In genomic region chr7:130147230-130147629, GRCm38 (mm10) we compare ENCODE assay signal across 12 mouse cellular contexts.
"Had no signal": no experiment of that assay in that cellular context is flagged by ENCODE, and none has a peak within 500 bp of the region (broad histone marks: within the 10 kb centered on the region; RNA-seq: fewer than 3 reads in every experiment).

No protein-coding gene starts in this region.

- H3K4me1 ChIP-seq: liver, embryonic 13.5 days had no signal

- H3K4me2 ChIP-seq: liver, embryonic 13.5 days; midbrain, embryonic 11.5 days had no signal

- H3K27ac ChIP-seq: kidney, postnatal 0 days; layer of hippocampus, adult 2 months; left cerebral cortex, adult 2 months; liver, embryonic 13.5 days had no signal

- H3K4me3 ChIP-seq: layer of hippocampus, adult 2 months; left cerebral cortex, adult 2 months; liver, embryonic 13.5 days had no signal

- H3K27me3 ChIP-seq: liver, embryonic 13.5 days had no signal

- H3K9me3 ChIP-seq: liver, embryonic 13.5 days had no signal

- H3K36me3 ChIP-seq: liver, embryonic 13.5 days had no signal

- DNase-seq: kidney, postnatal 25 days; layer of hippocampus, adult 9-11 months; liver, embryonic 13.5 days; lung, adult 2 months; lung, postnatal 14 days; lung, postnatal 4 days; midbrain, embryonic 14.5 days; thymus, postnatal 36 days had no signal

- H3K9ac ChIP-seq: liver, embryonic 13.5 days had no signal
